Mouse (Mus musculus) bone marrow, adult 2 months (tissue): ENCODE results near the gene Ogdh.

Experiments used
- CTCF ChIP-seq: fragments of 200-500 bp; IDR thresholded peaks from 2 replicates; pipeline ENCODE4 v1.5.1; 2011; ENCODE audit warnings: low read length, control low read depth; ENCODE audit not compliant: control insufficient read depth, insufficient read depth
- POLR2A ChIP-seq: fragments of 200-500 bp; IDR thresholded peaks from 2 replicates; pipeline ENCODE4 v1.6.1; 2011; ENCODE audit warnings: low read depth, mild to moderate bottlenecking, control low read depth, low read length, borderline replicate concordance; ENCODE audit not compliant: control insufficient read depth

DNA sequence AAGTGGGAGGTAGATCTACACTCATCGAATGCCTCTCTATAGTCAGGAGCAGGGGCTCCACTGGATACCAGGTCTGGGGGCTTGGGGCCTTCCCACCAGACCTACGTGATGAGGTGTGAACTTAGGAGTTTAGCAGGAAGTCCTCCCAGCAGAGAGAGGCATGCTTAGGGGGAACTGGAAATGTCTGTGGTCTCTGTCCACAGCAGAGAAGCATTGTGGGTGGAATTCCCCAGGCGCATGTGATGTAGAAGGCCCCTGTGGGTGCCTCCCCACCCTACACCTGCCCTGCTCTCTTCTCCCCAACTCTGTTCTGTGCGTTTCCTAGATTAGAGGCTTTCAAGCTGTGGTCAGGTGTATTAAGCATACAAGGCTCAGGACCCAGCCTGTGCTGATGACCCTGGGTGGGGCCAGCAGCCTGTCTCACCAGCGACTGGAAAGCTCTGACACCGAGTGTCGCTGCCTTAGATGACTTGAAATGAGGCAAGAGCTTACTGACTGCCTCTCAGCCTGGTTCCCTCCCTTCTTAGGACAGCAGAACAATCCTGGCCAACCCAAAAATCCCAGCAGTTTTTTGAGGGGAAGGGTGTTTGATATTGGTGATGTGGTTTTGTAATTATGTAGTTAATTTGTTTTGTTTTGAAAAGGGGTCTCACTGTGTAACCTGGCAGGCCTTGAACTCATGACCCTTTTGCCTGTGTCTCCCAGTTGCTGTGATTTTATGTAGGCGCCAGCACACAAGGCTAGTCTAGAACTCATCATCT lies 100.3 kb downstream of the Ogdh start:
- TF ChIP-seq POLR2A (no peak), CTCF (no peak)
